Mouse (Mus musculus) ES-Bruce4 (cell line): ENCODE measurements around the gene Acadvl. TPM values are rescaled to one million over a fixed set of nuclear protein-coding genes. Genes with fewer than 3 reads are reported as not detected.
A peak's percentile ranks its signal among the peaks of the same experiment; 100 is the strongest.

Experiments
- H3K27ac ChIP-seq: 2 replicates; pipeline ENCODE4 v1.5.1; 2012; ENCODE audit warnings: low read length, inconsistent platforms; ENCODE audit not compliant: insufficient read depth
- H3K27me3 ChIP-seq: 2 replicates; pipeline ENCODE4 v1.6.1; 2012; ENCODE audit warnings: mild to moderate bottlenecking, low read length, inconsistent platforms; ENCODE audit not compliant: control insufficient read depth, poor library complexity, insufficient read depth, severe bottlenecking
- H3K36me3 ChIP-seq: 2 replicates; pipeline ENCODE4 v1.6.1; 2012; ENCODE audit warnings: inconsistent platforms, mild to moderate bottlenecking, low read length, moderate library complexity; ENCODE audit not compliant: control insufficient read depth, poor library complexity, insufficient read depth, severe bottlenecking
- H3K4me1 ChIP-seq: one replicate; pipeline ENCODE4 v1.8.1; 2011; ENCODE audit warnings: low read length; ENCODE audit not compliant: control insufficient read depth, insufficient read depth
- H3K4me3 ChIP-seq: 2 replicates; pipeline ENCODE4 v1.5.1; 2011; ENCODE audit warnings: low read depth, mild to moderate bottlenecking, low read length
- H3K9ac ChIP-seq: 2 replicates; pipeline ENCODE4 v1.6.1; 2012; ENCODE audit warnings: low read depth, mild to moderate bottlenecking, inconsistent platforms; ENCODE audit not compliant: poor library complexity, severe bottlenecking
- H3K9me3 ChIP-seq: replicated peaks from 2 replicates; pipeline ENCODE4 v1.6.1; 2012; ENCODE audit warnings: mild to moderate bottlenecking, low read length, inconsistent platforms; ENCODE audit not compliant: control insufficient read depth, poor library complexity, insufficient read depth, severe bottlenecking
- CTCF ChIP-seq: IDR thresholded peaks from one replicate; pipeline ENCODE4 v1.8.1; 2011; ENCODE audit warnings: low read depth, low read length
- EP300 ChIP-seq: IDR thresholded peaks from 2 replicates; pipeline ENCODE4 v1.6.1; 2011; ENCODE audit warnings: low read depth, low read length; ENCODE audit not compliant: insufficient read depth
- POLR2A ChIP-seq: IDR thresholded peaks from one replicate; pipeline ENCODE4 v1.8.1; 2011; ENCODE audit warnings: low read length; ENCODE audit not compliant: insufficient read depth
- polyA plus RNA-seq: library from polyadenylated mRNA; stranded (reverse); fragments of >200 nt; gene quantifications from 2 replicates; pipeline ENCODE4 v1.2.4, GENCODE M21; 2011; ENCODE audit warnings: low read depth; ENCODE audit not compliant: missing spikeins, insufficient read depth, insufficient read length

Acadvl gene
- polyA plus RNA-seq, 1 experiment = 19.8 TPM

GRCm38 (mm10) chr11:69970775-69971174 lies 44.4 kb downstream of the Acadvl start:
- no peaks in the 10 kb centered on the region for H3K4me1 ChIP-seq
- H3K36me3 ChIP-seq = peaks cover 61% of the 10 kb centered on the region
- TF ChIP-seq POLR2A = no peak
- no peak for TF ChIP-seq CTCF
- no peak for TF ChIP-seq EP300
- H3K4me3 ChIP-seq = no peak overlapping the region
- H3K27me3 ChIP-seq = no peaks in the 10 kb centered on the region
- H3K9me3 ChIP-seq = no peaks in the 10 kb centered on the region
- no peak overlapping the region for H3K27ac ChIP-seq
- no peak overlapping the region for H3K9ac ChIP-seq

- TF ChIP-seq CTCF = no peak
- no peak for TF ChIP-seq EP300
- no peak for TF ChIP-seq POLR2A
- Histone ChIP-seq H3K27ac (no peak overlapping the region), H3K27me3 (no peaks in the 10 kb centered on the region), H3K4me1 (no peaks in the 10 kb centered on the region), H3K9ac (no peak overlapping the region), H3K9me3 (no peaks in the 10 kb centered on the region), H3K4me3 (no peak overlapping the region), H3K36me3 (peaks cover 55% of the 10 kb centered on the region)
Measured at GRCm38 (mm10) chr11:69970222-69970621, 45.0 kb downstream of the Acadvl start.

GRCm38 (mm10) chr11:69968793-69969192 lies 46.4 kb downstream of the Acadvl start:
- TF ChIP-seq EP300 (no peak), POLR2A (no peak), CTCF (no peak)
- Histone ChIP-seq H3K4me1 (no peaks in the 10 kb centered on the region), H3K9ac (no peak overlapping the region), H3K9me3 (no peaks in the 10 kb centered on the region), H3K36me3 (peaks cover 44% of the 10 kb centered on the region), H3K27me3 (no peaks in the 10 kb centered on the region), H3K4me3 (no peak overlapping the region), H3K27ac (no peak overlapping the region)

GRCm38 (mm10) chr11:69966860-69967517 lies 48.2 kb downstream of the Acadvl start:
- H3K9ac ChIP-seq = peak overlapping the region; percentile 49
- H3K27me3 ChIP-seq = no peaks in the 10 kb centered on the region
- H3K4me1 ChIP-seq = no peaks in the 10 kb centered on the region
- no peak for TF ChIP-seq EP300
- no peak for TF ChIP-seq CTCF
- no peak for TF ChIP-seq POLR2A
- H3K36me3 ChIP-seq = peaks cover 29% of the 10 kb centered on the region
- no peaks in the 10 kb centered on the region for H3K9me3 ChIP-seq
- H3K27ac ChIP-seq = no peak overlapping the region
- H3K4me3 ChIP-seq = peak overlapping the region; percentile 68

- Histone ChIP-seq H3K27ac (no peak overlapping the region), H3K27me3 (no peaks in the 10 kb centered on the region)
- TF ChIP-seq CTCF = no peak
- TF ChIP-seq EP300 = no peak
- TF ChIP-seq POLR2A = no peak
Measured at GRCm38 (mm10) chr11:69966006-69966859, 49.0 kb downstream of the Acadvl start.

GRCm38 (mm10) chr11:69965271-69966005 lies 49.8 kb downstream of the Acadvl start:
- Histone ChIP-seq H3K27me3 (no peaks in the 10 kb centered on the region), H3K9ac (peak overlapping the region; percentile 49), H3K36me3 (peaks cover 24% of the 10 kb centered on the region), H3K4me1 (no peaks in the 10 kb centered on the region), H3K27ac (no peak overlapping the region), H3K4me3 (peak overlapping the region; percentile 68), H3K9me3 (no peaks in the 10 kb centered on the region)
- TF ChIP-seq POLR2A = no peak
- TF ChIP-seq EP300 = peak; percentile 79

More at GRCm38 (mm10) chr11:69966006-69966859, 49.0 kb downstream of the Acadvl start:
- Histone ChIP-seq H3K9ac (peak overlapping the region; percentile 49), H3K4me3 (peak overlapping the region; percentile 68), H3K9me3 (no peaks in the 10 kb centered on the region), H3K36me3 (peaks cover 25% of the 10 kb centered on the region), H3K4me1 (no peaks in the 10 kb centered on the region)
